Mouse (Mus musculus) urinary bladder, postnatal 14 days (tissue): ENCODE measurements around the gene Cavin1.
A peak's percentile ranks its signal among the peaks of the same experiment; 100 is the strongest.

Experiments used
- DNase-seq: peaks from one replicate; pipeline ENCODE4 v3.0.0; 2021; ENCODE audit warnings: low spot score

Cavin1 gene

DNA sequence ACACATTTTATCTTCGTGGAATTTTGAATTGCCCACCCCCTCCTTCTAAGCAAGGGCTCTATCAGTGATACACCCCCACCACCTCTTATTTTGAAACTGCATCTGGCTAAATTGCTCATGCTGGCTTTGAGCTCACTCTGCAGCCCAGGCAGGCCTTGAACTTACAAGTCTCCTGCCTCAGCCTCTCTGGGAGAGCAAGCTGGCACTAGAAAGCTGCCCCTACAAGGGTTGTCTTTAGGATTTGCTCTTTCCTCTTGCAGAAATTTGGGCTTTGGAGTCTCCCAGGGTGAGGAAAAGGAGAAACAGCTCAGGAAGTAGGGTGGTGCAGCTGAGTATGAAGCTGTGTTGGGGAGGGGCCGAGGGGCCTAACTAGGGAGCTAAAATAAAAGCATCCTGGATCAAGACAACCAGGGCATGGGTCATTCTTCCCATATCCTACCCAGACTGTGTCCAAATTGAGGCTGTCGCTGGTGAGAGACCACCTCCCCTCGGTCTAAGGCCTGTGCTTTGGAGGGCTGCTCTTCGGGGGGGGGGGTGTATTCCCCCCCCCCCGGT is 12.7 kb downstream of the Cavin1 start:
- DNase-seq: no peak

DNA sequence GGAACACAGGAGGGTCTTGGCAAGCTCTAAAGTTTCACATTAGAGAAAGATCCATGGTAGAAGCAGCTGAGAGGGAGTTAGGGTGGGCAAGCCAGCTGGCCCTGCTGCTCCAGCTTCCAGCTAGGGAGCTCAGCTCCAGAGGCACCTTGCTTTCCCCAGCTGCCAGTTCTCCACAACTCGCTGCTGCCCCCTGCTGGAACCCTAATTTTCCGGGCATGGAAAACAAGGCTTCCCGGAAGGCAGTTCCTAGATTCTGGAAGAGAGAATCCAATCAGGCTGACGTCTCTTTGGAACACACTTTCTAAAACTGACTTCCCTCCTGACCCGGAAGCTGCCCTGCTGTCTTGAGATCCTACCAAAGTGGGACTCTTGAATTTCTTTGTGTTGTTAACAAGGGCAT is 13.4 kb downstream of the Cavin1 start:
- peak; percentile 92 for DNase-seq

DNA sequence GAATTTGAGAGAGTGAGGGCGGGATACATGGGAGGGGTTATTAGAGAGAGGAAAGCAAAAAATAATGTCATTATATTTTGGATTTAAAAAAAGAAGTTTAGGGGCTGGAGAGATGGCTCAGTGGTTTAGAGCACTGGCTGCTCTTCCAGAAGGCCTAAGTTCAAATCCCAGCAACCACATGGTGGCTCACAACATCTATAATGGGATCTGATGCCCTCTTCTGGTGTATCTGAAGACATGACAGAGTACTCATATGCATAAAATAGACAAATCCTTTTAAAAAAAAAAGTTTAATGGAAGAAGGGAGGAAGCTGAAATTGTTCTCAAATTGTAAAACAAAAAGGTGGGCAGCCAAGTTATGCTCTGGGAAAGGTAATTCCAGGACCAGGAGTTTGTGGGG is 21.1 kb downstream of the Cavin1 start:
- no peak for DNase-seq

DNA sequence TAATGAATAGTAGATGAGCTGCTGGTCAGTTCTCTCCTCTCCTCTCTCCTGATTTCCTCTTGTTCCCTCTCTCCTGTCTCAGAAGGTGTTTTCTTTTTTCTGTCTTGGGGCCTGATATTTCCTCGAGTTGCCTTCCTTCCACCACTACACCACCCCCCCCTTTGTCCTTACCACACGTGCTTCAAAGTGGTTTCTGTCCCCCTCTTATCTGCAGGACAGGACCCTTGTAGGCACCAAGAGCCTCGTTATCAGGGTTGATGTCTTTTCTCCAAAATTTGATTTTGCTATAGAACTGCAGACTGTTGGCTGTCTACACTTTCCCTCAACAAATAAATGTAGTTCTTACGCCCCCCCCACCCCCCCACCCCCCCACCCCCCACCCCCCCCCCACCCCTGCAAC is 22.4 kb downstream of the Cavin1 start:
- DNase-seq: no peak

DNA sequence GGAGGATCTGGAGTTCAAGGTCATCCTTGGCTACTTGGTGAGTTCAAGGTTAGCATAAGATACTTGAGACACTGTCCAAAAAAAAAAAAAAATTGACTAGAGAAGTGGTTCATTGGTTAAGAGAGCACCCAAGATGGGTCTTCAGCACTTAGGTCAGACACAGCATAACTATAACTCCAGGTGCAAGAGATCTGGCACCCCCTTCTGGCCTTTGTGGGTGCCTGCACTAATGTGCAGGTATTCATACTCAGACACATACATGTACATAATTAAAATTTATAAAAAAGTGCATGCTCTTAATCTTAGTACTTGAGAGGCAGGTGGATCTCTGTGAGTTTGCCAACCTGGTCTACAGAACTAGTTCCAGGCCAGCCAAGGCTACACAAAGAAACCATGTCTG is 23.1 kb downstream of the Cavin1 start:
- no peak for DNase-seq

DNA sequence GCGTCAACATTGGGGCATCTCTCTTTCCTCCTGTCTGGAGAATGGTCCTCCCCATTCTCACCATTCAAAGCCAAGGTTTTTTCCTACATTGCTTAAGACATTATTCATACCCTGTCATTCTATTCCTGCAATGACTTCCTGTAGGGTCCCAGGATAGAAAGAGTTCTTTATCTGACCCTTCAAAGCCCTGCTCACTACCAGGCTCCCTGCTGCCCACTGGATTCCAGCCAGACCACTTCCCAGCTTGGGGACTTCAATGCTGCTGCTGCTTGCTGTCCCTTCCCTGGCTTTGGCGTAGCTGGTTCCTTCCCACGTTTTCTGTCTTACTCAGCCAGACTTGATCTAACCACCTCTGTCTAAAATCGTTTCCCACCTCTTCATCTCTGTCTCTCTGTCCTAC is 23.8 kb downstream of the Cavin1 start:
- DNase-seq: no peak

DNA sequence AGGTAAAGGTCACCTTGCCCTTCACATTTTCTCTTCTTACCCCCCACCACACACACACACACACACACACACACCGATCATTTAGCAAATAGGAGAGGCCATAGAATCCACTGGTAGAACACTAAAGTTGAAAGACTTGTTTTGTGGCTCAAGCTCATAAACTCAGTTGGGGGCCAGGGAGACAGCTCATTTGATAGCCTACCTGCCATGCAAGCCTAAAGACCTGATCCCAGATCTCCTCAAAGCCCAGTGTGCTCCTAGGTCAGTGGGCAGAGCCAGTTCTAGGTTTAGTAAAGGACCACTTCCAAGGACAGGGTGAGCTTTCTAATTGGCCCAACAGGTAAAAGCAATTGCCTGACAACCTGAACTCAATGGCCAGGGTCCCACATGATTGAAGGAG is 28.3 kb downstream of the Cavin1 start:
- no peak for DNase-seq

DNA sequence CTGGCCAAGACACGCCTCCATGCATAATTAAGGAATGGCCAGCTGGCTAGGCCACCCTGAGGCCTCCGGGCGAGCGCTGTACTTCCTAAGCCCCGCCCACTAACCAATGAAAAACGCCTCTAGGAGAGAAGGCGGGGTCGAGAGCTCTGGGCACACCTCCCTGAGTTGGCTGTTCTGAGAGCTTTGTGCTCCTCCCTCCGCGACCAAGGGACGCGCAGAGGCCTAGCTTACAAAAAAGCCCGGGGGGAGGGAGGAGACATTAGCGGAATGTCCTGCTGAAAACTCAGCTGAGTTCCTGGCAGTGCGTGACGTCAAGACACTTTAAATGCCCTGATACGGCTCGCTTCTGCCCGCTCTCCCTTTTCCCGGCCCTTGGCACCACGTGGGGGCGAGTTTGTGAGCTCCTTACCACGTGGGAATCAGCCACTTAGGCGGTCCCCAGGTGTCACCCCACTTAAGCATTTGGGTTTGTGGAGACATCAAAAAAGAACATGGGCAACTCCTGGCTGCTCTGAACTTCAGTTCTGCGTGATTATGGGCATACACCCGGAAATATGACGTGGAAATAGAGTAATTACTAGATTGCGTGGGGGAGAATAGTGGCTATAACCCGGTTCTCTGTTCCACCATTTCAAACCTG is 31.1 kb downstream of the Cavin1 start, which contains the start of gene Stat3:
Stat3 (minus strand) TSS at position 29 of the 640 bp plus-strand sequence.
- peak; percentile 100 for DNase-seq

DNA sequence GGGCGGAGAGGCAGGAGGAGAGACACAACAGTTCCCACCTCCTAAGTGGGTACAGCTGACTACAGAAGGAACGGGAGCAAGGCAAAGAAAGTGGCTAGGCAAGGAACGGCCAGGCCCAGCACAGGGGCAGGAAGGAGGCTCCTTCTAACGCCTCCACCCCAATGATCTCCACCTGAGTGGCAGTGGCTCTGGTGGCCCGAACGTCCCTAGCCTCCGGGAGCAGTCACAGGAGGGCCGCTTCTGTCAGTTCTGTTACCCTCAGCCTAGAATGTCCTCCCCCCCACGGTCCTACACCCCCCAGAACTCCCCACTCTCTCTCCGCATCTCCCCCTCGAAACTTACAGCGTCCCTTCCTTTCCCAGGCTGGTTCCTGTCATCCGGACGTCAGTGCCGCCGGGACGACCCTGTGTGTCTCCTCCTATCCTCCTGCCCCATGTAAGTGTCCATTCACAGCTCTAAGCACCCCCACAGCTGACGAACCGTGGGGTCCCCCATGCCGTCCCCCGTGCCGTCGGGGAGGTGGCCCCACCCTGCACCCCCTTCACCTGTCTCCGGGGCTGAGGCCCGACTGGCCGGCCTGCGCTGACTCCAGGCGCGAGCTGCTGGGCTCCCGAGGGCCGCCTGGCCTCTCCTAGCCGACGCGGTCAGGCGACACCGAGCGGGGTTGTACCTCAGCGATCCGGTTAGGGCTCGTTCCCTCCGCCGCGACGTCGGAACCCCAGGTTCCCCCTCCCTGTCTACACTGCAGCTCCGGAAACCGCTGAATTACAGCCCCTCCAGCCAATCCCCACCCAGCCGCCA is 31.8 kb downstream of the Cavin1 start:
- DNase-seq: no peak

DNA sequence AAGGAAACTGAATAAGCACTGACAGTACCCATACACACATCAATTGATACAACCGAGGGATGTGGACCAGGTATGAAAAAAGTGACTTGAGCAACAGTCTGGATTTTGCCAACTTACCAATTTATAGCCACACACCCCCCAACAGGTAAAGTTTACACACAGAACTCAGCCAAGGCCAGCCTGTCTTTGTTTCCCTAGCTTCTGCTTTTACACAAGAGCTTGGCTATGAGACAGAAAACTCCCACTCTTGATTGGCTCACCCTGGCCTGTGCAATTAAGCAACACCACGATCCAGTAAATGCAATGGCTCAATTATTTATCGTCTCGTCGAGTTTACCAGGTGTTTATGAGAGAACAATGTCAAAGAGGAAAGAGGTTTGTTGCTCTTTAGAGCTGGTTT is 32.6 kb downstream of the Cavin1 start:
- peak; percentile 45 for DNase-seq

DNA sequence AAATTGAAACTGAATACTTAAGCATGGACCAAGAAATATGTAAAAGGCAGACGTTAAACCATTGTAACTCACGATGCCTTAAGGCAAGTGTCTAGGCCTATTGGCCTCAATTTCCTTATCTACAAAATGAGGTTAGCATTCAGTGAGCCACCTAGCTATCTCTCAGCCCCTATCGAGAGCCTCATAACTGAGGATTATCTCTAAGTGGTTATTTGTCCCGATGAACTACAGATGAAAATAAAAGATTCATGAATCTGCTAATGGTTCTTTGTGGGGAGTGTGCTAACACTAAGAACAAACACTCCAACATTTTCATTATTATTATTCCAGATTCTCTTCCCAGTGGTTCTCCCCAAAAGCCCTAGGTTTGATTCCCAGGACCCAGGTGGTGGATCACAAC is 33.4 kb downstream of the Cavin1 start:
- DNase-seq: no peak

DNA sequence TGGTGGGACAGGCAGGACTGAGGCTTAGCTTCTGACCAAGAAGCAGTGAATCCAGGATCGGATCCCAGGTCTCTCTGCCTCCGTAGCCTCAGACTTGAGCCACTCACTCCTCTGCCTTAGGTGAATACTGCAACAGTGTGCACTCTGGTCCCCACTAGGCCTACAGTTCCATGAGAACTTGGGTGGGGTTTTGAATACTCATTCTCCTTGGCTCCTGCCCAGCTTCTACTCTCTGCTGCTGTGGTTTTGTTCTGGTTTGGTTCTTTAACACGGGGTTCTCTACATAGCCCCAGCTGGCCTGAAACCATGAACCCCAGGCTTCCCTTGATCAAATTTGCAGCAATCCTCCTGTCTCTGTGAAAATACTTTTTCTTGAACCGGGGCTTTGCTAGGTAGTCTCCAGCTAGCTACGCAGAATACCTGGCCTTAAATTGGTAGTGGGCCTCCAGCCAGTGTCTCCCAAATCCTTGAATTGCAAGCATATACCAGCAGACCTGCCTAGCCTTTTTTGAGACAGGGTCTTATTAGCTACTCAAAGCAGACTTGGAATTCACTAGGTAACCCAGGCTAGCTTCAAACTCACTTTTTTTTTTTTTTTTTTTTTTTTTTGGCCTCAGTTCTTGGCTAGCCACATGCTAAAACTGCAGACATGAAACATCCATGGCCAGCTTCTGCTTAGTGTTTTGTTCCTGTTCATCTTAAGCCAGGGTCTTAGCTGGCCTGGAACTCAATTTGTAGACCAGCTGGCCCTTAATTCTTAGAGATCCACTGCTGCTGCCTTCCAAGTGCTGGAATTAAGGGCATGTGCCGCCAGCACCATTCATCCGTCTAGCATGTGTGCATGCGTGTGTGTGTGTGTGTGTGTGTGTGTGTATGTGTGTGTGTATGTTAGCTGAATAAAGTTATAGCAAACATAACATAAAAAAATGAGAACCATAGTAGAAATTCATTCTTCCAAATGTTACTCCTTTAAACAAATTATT is 35.0 kb downstream of the Cavin1 start:
- DNase-seq: peak; percentile 42

DNA sequence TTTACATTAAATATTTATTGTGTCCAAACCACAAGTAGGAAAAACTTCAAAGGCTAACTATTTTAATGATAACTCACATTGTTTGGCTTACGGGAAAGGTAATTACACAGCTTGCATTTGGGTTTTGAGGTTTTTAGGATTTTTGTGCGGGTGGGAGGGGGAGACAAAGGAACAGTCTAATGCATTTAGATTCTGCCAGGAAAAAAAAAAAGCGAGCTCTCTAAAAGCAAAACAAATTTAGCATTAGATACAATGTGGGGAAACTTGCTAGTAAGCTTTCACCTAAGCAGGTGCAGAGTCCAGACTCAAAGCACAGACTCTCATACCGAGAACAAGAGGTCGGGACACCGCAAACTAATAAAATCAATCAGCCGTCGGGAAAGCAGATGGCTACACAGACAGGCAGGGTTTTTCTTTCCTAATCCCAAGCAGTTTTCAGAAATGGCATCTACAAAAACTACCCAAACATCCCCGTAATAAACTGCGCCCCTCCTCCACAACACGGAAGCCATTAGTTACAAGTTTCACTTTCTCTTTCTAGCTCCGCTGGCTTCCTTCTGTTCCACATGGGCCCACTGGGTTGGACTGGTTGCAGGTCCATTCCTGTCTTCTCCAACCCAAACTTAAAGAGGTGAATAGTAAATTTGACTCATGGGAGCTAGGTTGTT is 39.3 kb downstream of the Cavin1 start:
- DNase-seq: peak; percentile 44

DNA sequence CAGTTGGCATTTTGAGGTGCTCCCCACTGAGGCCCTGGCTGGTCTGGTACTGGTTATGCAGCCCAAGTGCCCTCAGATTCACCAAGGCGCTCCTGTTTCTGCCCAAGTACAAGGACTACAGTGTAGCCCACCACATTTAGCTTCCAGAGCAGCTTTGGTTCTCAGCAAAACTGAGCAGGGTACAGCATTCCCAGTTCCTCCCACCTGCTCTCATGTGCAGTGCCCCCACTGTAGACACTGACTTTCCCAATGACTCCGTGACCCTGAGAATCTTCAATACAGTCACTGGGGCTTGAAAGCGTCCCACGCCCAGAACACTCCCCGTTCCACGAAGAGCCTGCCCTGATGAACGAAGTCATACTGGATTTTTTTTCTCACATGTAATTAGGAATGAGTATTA is 40.1 kb downstream of the Cavin1 start:
- no peak for DNase-seq

DNA sequence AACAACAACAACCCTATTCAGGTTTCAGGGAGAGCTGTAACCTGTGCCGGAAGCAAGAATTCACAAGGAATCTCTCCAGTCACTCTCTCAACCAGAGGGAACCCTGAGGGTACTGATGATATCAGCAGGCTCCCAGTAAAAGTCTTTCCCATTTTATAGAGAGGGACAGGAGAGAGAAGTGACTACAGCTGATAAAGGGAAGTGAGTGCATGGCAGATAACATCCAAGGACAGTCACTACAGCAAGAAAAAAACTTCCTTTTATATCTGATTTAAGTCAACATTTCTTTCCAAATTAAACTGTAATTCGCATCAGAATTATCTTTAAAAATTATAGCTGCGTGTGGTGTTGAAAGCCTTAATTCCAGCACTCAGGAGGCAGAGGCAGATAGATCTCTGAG is 43.3 kb downstream of the Cavin1 start:
- DNase-seq: no peak

DNA sequence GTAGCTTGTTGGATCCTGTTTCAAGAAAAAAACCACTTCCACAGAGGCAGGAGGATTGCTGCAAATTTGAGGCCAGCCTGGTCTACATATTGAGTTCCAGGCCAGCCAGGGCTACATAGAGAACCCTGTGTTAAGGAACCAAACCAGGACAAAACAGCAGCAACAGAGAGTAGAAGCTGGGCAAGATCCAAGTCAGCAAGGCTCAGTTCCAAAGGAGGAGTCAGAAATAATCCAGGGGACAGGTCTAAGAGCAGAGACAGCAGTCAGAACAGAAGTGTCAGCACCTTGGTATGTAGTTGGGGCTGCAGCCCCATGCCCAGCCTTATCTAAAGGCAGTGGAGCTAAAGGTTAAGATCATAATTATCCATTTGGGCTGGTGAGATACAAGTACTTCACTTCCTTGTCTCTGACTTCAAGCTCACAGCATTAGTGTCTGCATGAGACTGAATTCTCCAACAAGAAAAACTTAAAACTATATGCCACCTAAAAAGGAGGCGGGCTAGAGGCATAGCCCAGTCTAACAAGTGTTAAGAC is 46.2 kb downstream of the Cavin1 start:
- no peak for DNase-seq

DNA sequence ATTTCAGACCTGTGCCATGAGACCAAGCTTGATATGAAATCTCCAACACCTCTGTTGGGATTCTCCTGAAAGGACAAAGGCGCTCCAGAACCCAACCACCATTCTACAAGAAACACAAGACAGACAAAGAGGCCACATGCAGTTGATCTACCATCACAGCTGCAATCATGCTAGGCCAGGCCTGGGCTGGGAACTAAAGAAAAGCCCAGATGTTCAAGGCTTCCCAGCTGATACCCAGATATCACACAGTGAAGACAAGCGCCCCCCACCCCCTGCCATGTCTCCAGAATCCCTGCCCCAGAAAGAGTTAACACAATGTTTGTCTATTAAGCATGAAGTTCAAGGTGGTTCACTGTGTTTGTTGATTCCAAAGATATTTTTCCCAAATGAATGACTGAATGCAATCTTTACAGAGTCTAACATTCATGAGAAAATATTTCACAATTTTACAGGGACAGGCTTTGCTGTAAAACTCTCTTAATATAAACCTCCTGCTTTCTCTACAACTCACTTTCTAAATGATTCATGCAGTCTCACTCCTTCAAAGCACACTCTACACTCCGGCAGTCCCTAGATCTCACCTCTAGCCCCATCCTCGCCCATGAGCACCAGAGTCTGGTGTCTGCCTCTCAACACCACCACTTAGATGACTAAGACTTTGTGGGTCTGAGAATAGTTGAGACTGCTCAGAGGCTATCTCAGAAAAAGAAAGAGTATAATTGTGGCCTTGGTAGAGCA is 49.6 kb downstream of the Cavin1 start:
- DNase-seq: no peak

DNA sequence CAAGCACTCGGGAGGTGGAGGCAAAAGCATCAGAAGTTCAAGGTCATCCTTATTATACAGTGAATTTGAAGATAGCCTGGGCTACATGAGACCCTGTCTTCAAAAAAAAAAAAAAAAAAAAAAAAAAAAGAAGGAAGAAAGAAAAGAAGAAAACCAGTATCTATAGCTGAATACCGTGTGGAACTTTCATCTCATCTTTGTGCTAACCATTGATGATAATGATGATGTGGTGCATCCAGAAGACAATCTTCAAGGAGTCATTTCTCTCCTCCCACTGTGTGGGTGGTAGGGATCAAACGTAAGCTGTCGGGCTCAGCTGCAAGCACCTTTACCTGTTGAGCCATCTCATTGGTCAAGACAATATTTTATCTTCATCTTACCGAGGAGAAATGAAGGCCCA is 52.7 kb downstream of the Cavin1 start:
- DNase-seq: no peak

DNA sequence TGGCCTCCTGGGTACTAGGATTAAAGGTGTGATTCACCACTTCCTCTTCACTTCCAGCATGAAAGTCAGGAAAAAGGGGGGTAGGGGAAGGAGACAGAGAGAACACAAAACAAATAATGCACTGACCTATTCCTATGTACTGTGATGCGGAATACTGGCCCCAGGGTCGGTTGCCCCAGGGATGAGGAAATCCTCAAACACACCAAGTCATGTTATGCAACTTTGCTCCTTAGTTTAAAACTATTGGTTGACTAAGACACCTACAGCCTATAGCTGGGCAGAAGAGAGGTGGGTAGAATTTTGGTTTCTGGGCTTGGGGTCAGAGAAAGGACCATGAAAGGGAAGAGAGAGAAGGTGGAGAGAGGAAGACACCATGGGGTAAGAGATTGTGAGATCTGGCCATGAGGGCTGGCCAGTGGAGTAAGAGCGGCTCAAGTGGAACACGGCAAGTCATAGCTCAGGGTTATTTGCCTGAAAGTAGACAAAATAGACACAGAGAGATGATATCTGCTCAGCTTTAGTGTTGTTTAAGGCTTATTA is 54.2 kb downstream of the Cavin1 start:
- no peak for DNase-seq

DNA sequence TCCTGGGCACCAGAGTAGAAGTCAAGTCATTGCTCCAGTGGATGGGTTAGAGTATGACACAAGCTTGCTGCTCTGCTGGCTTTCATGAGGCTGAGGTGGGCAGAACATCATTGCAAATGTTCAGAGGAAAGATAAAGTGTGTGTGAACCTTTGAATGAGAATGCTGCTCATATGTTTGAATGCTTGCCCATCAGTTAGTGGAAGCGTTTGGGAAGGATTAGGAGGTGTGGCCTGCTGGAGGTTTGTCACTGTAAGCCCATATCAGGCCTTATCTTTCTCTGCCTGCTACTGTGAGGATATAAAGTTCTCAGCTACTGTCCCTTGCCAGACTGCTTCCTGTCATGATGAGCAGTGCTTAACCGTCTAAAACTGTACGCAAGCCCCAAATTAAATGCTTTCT is 55.6 kb downstream of the Cavin1 start:
- no peak for DNase-seq
